Mouse (Mus musculus): ENCODE data around the gene Nanos3. TPM values are rescaled to one million over a fixed set of nuclear protein-coding genes. Genes with fewer than 3 reads are reported as not detected.

The Nanos3 gene
- 1 to 10 TPM; 2.2 to 4.9 TPM for total RNA-seq (2021)

DNA sequence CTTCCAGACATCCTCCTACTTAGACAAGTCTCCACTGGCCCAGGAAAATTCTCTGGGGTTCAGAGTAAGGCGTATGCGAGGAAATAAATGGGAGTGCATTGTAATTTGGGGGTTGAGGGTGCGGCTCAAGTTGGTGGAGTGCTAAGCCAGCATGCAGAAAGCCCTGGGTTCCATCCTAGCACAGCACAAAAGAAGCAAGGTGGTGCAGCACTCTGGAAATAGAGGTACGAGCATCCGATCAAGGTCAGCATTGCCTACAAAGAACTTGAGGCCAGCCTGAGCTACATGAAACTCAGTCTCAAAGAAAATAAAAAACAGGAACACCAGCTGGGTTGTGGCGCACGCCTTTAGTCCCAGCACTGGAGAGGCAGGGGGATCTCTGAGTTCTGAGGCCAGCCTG, at the start of gene Nanos3:
Gene Nanos3 (minus strand): TSS at position 101 of the 400 bp plus-strand sequence.
- no peak for DNase-seq

- no peak for DNase-seq
These were observed 48.0 kb upstream of the Nanos3 start for GRCm38 (mm10) chr8:84233055-84233454.

GRCm38 (mm10) chr8:84230735-84231134, 45.7 kb upstream of the Nanos3 start:
- no peak for DNase-seq

- DNase-seq = peak in 1 of 2 experiments; percentile 37
These were observed 38.5 kb upstream of the Nanos3 start for GRCm38 (mm10) chr8:84223322-84224029.

DNA sequence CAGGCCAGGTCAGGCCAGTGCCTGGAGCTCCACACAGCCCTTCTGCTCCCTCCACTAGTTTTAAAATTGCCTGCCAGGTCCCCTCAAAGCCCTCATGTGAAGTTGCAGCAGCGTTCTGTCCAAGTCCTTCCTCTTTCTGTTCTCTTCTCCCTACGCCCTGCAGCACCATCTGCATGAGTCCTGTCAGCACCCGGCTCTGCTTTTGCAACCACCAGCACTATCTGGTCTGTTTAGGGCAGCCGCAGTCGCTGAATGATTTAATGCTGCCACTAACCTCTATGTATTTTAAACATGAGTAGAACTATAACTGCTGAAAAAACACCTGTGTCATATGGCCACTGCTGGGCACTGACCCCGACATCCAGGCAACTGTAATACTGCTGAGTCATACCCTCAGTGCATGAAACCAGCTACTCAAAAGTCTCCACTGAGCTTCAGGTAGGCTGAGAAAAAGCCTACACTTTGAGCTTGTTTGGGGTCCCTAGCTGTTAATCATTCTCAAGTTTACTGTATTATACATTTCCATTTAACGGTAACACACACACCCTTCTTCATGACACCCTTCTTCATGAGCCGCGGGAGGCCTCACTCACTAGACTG, 37.6 kb upstream of the Nanos3 start:
- DNase-seq = peak in 1 of 2 experiments; percentile 69

GRCm38 (mm10) chr8:84220105-84220504, 35.1 kb upstream of the Nanos3 start:
- DNase-seq = no peak

- DNase-seq = no peak
These were observed 33.1 kb upstream of the Nanos3 start for GRCm38 (mm10) chr8:84218143-84218542.

DNA sequence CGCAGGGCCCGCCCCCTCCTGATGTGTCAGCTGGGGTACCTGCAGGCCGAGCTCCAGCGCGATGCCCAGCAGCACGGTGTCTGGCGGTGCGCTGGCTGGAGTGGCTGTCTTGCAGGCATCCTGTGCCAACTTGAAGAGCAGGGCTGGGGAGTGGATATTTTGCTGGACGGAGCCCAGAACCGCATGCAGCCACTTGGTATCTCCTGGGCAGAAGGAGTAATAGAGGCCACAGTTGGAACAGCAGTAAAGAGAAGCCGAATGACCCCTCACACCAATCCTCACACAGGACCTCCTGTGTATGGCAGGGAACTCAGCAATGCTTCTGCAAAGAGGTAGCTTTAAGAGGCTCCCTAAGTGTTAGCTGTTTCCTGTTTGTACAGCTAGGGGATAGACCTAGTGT, 32.2 kb upstream of the Nanos3 start:
- no peak for DNase-seq

GRCm38 (mm10) chr8:84213277-84213676, 28.3 kb upstream of the Nanos3 start:
- DNase-seq = no peak

DNA sequence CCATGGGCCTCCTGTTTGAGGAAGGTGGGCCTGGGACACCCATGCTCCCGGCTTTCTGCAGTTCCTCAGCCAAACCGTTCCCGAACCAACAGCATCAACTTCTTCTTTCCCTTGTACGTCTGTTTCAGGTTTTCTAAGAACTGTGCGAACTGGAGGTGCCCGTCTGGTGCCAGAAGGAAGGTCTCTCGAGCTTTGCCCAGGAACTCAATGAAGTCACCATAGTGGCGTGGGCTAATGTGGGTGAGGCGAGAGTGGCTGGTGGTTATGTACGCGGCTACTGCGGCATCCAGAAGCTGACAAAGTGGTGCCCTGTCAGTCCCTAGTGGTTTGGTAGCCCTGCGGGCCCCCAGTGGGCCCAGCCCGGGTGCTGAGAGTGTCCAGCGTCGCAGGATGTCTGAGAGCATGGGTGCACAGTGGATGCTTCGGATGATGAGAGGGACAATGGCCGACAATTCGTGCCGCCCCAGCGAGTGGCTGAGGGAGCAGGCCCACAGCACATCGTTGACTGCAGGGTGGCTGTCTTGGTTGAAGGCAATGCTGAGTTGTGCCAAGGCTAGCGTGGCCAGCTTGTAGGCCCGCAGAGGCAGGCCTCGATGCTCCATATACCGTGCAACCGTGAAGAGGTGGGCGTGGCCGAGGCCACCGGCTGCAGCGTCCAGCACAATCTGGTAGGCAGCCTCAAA, 27.0 kb upstream of the Nanos3 start:
- DNase-seq = no peak

GRCm38 (mm10) chr8:84211202-84211601, 26.2 kb upstream of the Nanos3 start:
- DNase-seq = no peak

- peak; percentile 73 to 75 for DNase-seq
These were observed 25.3 kb upstream of the Nanos3 start for GRCm38 (mm10) chr8:84210167-84210791.

- DNase-seq = no peak
These were observed 23.7 kb upstream of the Nanos3 start for GRCm38 (mm10) chr8:84208381-84209380.

- DNase-seq = no peak
These were observed 22.8 kb upstream of the Nanos3 start for GRCm38 (mm10) chr8:84207811-84208210.

DNA sequence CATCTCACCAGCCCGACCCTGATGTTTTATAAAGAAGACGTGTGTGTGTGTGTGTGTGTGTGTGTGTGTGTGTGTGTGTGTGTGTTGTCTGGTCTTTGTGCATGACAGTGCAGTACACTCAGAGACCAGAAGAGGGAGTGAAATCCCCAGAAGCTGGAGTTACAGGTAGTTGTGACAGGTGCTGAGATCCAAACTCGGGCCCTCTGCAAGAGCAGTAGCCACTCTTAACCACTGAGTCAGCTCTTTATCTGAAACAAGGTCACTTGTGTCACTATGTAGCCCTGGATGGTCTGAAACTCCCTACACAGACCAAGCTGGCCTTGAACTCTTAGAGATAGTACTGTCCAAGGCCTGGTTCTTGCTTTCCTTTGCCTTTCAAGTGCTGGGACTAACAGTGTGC, 21.6 kb upstream of the Nanos3 start:
- DNase-seq = no peak

DNA sequence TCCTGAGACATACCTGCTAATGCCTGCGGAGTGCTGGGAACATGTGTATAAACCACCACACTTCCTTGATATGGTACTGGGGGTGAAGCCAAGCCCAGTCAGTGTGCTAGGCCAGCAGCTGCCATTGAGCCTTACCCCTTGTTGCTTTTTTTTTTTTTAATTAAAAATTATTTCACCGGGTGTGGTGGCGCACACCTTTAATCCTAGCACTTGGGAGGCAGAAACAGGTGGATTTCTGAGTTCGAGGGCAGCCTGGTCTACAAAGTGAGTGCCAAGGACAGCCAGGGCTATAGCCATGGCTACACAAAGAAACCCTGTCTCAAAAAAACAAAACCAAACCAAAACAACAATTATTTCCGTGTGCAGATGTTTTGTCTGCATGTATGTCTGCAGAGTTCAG, 20.1 kb upstream of the Nanos3 start:
- no peak for DNase-seq

DNA sequence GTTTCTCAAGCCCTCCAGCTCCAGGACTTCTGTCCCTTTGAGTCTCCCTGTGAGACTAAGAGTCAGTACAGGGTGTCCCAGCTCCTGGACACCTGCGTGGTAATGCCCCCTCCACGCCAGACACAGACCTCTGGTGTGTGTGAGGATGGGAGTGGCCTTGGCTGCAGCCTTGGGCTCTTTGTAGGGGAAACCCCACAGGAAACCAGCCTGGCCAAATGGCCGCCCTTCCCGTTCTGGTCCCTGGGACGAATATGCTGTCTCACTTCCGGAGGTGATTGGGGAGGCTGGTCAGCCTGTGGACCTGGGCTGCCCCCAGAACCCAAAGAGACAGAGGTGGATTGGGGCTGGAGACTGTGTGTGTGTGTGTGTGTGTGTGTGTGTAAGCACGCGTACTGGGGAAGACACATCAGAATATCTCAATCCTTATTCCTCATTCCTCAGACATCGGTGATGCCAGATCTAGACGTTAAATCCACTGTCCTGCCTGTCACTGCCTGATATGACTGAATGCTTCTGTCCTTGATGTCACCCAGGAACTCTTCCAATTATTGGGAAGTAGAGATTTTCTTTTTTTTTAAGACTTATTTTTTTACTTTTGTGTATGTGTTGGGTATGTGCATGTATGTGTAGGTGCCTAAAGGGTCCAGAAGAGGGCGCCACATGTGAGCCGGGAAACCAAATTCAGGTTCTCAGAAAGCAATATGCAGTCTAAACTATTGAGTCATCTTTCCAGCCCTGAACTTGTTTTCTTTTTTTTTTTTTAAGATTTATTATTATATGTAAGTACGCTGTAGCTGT, 19.2 kb upstream of the Nanos3 start:
- no peak for DNase-seq

DNA sequence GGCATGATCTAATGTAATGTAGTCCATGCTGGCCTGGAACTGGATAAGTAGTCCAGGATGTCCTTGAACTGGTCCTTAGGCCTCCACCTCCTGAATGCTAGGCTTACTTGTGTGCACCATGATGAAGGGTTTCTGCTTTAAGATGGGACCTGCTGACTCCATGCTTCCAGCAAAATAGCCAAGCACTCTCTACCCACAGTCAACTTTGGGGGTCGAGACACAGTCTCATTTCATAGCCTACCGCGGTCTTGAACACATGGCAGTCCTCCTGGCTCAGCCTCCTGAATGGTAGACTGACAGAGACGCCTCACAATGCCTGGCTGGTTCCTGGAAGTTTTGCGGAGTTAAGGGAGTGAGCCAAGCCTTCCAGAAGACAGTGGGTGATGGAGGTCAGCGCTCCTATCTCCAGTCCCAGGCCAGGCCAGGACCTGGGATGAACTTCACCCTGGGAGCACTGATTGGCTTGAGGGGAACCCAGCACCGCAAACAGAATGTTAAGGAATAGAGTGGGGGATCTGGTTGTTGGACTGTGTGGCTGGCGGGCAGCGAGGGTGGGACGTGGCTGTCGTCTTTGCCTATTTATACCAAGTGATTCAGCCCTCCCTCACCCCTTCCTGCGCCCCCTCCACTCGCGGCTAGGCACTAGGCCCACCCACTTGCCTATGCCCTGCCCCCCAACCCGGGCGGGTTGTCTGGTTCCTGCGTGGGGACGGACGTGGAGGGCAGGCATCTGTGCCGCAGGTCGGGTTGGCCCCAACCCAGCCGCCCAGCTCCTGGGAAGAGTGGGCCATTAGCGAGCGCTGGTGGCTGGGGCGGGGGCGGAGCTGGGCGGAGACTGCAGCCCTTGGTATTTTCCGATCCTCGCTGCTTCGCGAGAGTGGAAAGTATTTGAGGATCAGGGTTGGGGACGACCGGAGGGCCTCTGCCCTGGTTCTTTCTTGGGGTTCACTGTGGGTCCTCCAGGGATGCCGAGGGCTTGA, 18.2 kb upstream of the Nanos3 start:
- peak; percentile 64 to 77 for DNase-seq

- no peak for DNase-seq
These were observed 17.4 kb upstream of the Nanos3 start for GRCm38 (mm10) chr8:84202466-84202865.
